Mouse (Mus musculus) splenic B cell, adult 2 months (primary cell): ENCODE data around the gene Dclre1c.

ENCODE experiments used
- DNase-seq: peaks from one replicate; pipeline ENCODE4 v3.0.0-alpha.2; 2011; ENCODE audit warnings: low read depth, low spot score
- H3K27me3 ChIP-seq: 2 replicates; pipeline ENCODE4 v1.6.1; 2012; ENCODE audit warnings: mild to moderate bottlenecking, low read length, moderate library complexity, mixed read lengths; ENCODE audit not compliant: control insufficient read depth, poor library complexity, insufficient read depth, severe bottlenecking
- H3K36me3 ChIP-seq: 2 replicates; pipeline ENCODE4 v1.6.1; 2012; ENCODE audit warnings: mild to moderate bottlenecking, low read length, moderate library complexity, mixed read lengths; ENCODE audit not compliant: control insufficient read depth, poor library complexity, insufficient read depth, severe bottlenecking

Dclre1c gene

DNA sequence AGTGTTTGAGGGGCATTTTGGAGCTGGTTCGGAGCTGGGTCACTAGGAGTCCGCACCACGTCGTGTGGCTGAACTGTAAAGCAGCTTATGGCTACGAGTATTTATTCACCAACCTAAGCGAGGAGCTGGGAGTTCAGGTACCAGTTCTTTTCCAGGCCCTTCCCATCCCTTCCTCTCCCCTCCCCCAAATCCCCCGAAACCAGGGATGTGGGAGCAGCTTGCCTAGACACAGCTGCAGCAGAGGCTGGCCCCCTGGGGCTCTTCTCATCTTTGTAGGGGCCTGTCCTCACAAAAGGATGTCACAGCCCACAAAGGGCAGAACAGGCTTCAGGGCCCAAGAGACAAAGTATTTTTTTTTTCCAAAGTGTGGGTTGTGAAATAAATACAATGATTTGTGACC, 14.0 kb downstream of the Dclre1c start:
- no peak for DNase-seq
- H3K36me3 ChIP-seq, result peaks cover 6% of the 10 kb centered on the region; the same call in 1 of the 2 replicates
- no peaks in the 10 kb centered on the region for H3K27me3 ChIP-seq

DNA sequence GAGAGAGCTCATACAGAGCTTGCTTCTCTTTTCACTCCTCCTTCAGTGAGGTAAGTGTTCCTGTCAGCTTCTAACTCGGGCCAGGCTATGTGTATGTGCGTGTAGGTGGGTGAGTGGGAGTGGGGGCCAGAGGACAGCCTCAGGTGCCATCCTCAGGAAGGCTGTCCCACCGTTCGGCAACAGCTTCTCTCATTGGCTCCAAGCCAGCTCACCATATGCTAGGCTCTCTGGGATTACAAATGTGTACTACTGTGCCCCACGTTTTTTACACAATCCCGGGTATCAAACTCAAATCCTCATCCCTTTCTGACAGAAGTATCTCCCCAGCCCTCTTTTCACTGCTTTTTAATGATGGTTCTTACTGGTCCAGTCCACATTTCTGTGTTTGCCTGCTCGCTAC, 20.3 kb downstream of the Dclre1c start:
- DNase-seq, result no peak
- peaks cover 10% of the 10 kb centered on the region for H3K36me3 ChIP-seq
- no peaks in the 10 kb centered on the region for H3K27me3 ChIP-seq

DNA sequence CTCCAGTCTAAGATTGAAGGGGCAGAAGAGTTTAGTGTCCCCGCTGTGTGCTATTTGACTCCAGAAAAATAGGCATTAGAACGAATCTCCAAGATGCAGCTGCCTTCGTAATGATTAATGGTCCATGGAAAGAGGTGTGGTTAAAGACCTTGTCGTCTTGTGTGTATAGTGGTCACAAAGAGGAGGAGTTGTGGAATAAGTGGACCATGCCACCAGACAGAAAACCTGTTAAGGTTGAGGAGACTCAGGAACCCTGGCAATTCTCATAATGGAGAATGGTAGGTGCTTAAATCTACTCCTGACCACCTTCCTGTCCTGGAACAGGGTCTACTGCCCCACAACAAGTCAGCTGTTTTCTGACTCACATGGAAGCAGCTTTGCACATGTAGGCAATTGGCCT, 22.1 kb downstream of the Dclre1c start:
- Histone ChIP-seq H3K27me3 (no peaks in the 10 kb centered on the region), H3K36me3 (peaks cover 14% of the 10 kb centered on the region)
- DNase-seq, result no peak

GRCm38 (mm10) chr2:3449431-3449830, 25.5 kb downstream of the Dclre1c start:
- Histone ChIP-seq H3K36me3 (peaks cover 16% of the 10 kb centered on the region), H3K27me3 (no peaks in the 10 kb centered on the region)
- no peak for DNase-seq

- Histone ChIP-seq H3K27me3 (no peaks in the 10 kb centered on the region), H3K36me3 (peaks cover 14% of the 10 kb centered on the region)
- no peak for DNase-seq
Observed at GRCm38 (mm10) chr2:3453096-3453495, 29.2 kb downstream of the Dclre1c start.

GRCm38 (mm10) chr2:3456590-3456989, 32.7 kb downstream of the Dclre1c start:
- no peaks in the 10 kb centered on the region for H3K27me3 ChIP-seq
- DNase-seq, result peak; percentile 8
- H3K36me3 ChIP-seq, result peaks cover 8% of the 10 kb centered on the region

DNA sequence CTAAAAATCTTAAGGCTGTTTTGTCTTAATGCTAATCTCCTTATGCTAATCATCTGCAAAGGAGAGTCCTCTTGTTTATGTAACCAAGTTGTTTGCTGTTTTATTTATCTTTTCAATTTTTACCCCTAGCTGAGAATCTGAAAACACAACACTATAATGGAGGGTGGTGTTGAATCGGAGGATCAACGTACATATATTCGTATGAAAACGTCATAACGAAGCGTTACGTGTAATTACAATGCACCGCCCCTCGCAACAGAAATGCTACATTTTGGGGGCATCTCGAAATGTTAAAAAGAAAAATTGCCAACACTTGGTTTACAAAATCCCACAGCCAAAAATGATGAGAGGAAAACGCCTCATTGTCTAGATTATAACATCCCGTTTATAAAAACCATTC, 50.0 kb downstream of the Dclre1c start:
- DNase-seq, result peak; percentile 27
- no peaks in the 10 kb centered on the region for H3K36me3 ChIP-seq
- H3K27me3 ChIP-seq, result no peaks in the 10 kb centered on the region

- no peaks in the 10 kb centered on the region for H3K27me3 ChIP-seq
- no peaks in the 10 kb centered on the region for H3K36me3 ChIP-seq
- DNase-seq, result peak; percentile 67
Observed at GRCm38 (mm10) chr2:3474361-3474805, 50.5 kb downstream of the Dclre1c start.

- H3K36me3 ChIP-seq, result no peaks in the 10 kb centered on the region
- DNase-seq, result peak; percentile 97
- no peaks in the 10 kb centered on the region for H3K27me3 ChIP-seq
Observed at GRCm38 (mm10) chr2:3474861-3475283, 50.9 kb downstream of the Dclre1c start, which contains the start of gene Suv39h2. Suv39h2 (minus strand) TSS chr2:3475031.

- no peaks in the 10 kb centered on the region for H3K36me3 ChIP-seq
- H3K27me3 ChIP-seq, result no peaks in the 10 kb centered on the region
- DNase-seq, result no peak
Observed at GRCm38 (mm10) chr2:3475746-3476251, 51.9 kb downstream of the Dclre1c start.

DNA sequence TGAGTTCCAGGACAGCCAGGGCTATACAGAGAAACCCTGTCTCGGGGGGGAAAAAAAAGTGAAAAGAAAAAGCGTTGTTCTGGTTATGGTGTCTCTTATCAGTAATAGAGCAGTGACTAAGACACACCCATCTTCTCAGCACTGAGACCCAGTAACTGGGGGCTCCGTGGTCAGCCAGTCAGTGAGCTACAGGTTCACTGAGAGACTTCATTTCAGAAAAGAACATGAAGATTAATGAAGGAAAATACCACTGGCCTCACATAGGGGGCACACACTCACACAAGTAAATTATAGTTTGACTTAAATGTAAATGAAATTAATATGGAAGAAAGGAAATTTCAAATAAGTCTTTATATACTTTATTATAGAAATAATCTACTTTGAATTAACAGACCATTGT, 56.3 kb downstream of the Dclre1c start:
- no peaks in the 10 kb centered on the region for H3K36me3 ChIP-seq
- no peaks in the 10 kb centered on the region for H3K27me3 ChIP-seq
- DNase-seq, result peak; percentile 24

DNA sequence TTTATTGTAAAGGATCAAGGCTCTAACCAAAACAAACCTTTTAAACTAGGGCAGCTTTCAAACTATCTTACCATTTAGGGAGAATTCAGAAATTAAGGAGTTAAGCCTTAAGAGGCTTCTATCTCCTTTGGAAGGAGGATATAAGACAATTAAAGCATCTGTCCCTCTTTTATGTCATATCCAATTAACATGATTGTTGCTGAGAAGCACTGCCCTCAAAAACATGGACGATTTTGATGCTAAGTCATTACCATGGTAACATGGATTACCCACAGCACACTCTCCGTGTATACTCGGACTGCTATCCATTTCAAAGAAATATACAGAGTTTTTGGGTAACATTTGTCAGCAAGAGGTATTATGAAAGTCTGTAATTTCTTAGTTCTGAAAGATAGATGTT, 65.9 kb downstream of the Dclre1c start:
- no peak for DNase-seq
- peaks cover 19% of the 10 kb centered on the region for H3K36me3 ChIP-seq
- no peaks in the 10 kb centered on the region for H3K27me3 ChIP-seq

- no peak for DNase-seq
- H3K36me3 ChIP-seq, result peaks cover 24% of the 10 kb centered on the region
- H3K27me3 ChIP-seq, result no peaks in the 10 kb centered on the region
Observed at GRCm38 (mm10) chr2:3493833-3494409, 70.0 kb downstream of the Dclre1c start.

DNA sequence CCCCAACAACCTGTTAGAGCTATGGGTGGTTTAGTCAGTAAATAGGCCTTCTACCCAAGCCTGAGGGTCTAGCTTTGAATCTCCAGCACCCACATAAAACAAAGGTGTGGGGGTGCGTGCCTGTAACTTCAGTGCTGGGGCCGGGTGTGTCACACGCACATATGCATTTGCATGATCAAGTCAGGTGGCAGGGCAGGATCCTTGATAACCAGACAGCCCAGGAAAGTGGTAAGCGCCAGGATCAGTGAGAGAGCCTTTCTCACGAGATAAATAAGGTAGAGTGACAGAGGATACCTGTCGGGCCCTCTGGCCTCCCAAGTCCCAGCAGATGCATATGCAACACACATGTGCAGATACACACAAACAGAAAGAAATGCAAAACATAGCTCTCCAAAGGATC, 75.6 kb downstream of the Dclre1c start:
- peaks cover 11% of the 10 kb centered on the region; the same call in 1 of the 2 replicates for H3K36me3 ChIP-seq
- DNase-seq, result no peak
- H3K27me3 ChIP-seq, result no peaks in the 10 kb centered on the region

- DNase-seq, result peak; percentile 72
- Histone ChIP-seq H3K27me3 (no peaks in the 10 kb centered on the region), H3K36me3 (peaks cover 11% of the 10 kb centered on the region; the same call in 1 of the 2 replicates)
Observed at GRCm38 (mm10) chr2:3500886-3501285, 77.0 kb downstream of the Dclre1c start.

GRCm38 (mm10) chr2:3512076-3512475, 88.1 kb downstream of the Dclre1c start:
- Histone ChIP-seq H3K27me3 (no peaks in the 10 kb centered on the region), H3K36me3 (peaks cover 2% of the 10 kb centered on the region; the same call in 1 of the 2 replicates)
- DNase-seq, result peak; percentile 70
